Mouse (Mus musculus) stomach, postnatal 0 days (tissue): ENCODE data around the gene Rasl11a.

Experiments
- CTCF ChIP-seq: IDR thresholded peaks from 2 replicates; pipeline ENCODE4 v1.5.1; 2016; ENCODE audit warnings: antibody characterized with exemption, low read depth, mild to moderate bottlenecking, moderate library complexity
- EP300 ChIP-seq: optimal IDR thresholded peaks from 2 replicates; pipeline ENCODE3; 2016; ENCODE audit warnings: antibody characterized with exemption

- no peak for TF ChIP-seq EP300
- TF ChIP-seq CTCF, result no peak
Observed at GRCm38 (mm10) chr5:146834959-146835358, 9.9 kb upstream of the Rasl11a start.
